Mouse (Mus musculus) lung, embryonic 15.5 days (tissue): ENCODE results near the gene Snrpa1. TPM values are rescaled to one million over a fixed set of nuclear protein-coding genes. Genes with fewer than 3 reads are reported as not detected.

Experiments used
- ATAC-seq: fragments of 200-750 bp; cut with Nextera tagmentation; 2 replicates; pipeline ENCODE4 v1.8.0; 2017; ENCODE audit warnings: moderate number of reproducible peaks, borderline replicate concordance; ENCODE audit not compliant: low FRiP score, low TSS enrichment; ENCODE audit errors: extremely low read depth
- H3K27ac ChIP-seq: fragments of 300-500 bp; sonication (generic); 2 replicates; pipeline ENCODE4 v1.5.1; 2015; ENCODE audit warnings: moderate library complexity, mild to moderate bottlenecking, inconsistent platforms
- H3K27me3 ChIP-seq: fragments of 300-500 bp; sonication (generic); 2 replicates; pipeline ENCODE4 v1.6.1; 2015; ENCODE audit warnings: inconsistent platforms
- H3K36me3 ChIP-seq: fragments of 300-500 bp; sonication (generic); 2 replicates; pipeline ENCODE4 v1.6.1; 2015; ENCODE audit warnings: inconsistent platforms
- H3K4me1 ChIP-seq: fragments of 300-500 bp; sonication (generic); 2 replicates; pipeline ENCODE4 v1.6.1; 2015; ENCODE audit warnings: inconsistent platforms
- H3K4me2 ChIP-seq: fragments of 300-500 bp; sonication (generic); 2 replicates; pipeline ENCODE4 v1.6.1; 2015; ENCODE audit warnings: inconsistent platforms, mild to moderate bottlenecking, moderate library complexity
- H3K4me3 ChIP-seq: fragments of 300-500 bp; sonication (generic); 2 replicates; pipeline ENCODE4 v1.5.1; 2015; ENCODE audit warnings: mild to moderate bottlenecking, inconsistent platforms
- H3K9ac ChIP-seq: fragments of 300-500 bp; sonication (generic); 2 replicates; pipeline ENCODE4 v1.6.1; 2015; ENCODE audit warnings: inconsistent platforms
- H3K9me3 ChIP-seq: fragments of 300-500 bp; sonication (generic); 2 replicates; pipeline ENCODE4 v1.6.1; 2016; ENCODE audit warnings: inconsistent platforms
- WGBS: fragments of 180-500 bp; shearing (Covaris S2); methylation state at CpG from one replicate; pipeline ENCODE4 v1.1.7; 2015; 5-methylcytosine and 5-hydroxymethylcytosine counted together
- polyA plus RNA-seq: library from polyadenylated mRNA; unstranded; fragments of >200 nt; fragmentation: Nextera tagmentation; extraction: Ambion mirVana; gene quantifications from 2 replicates; pipeline ENCODE4 v1.2.1, GENCODE M21; 2015

Gene Snrpa1
- polyA plus RNA-seq, 1 experiment from 2014 or later: 177 TPM

GRCm38 (mm10) chr7:66087652-66088051, 28.8 kb downstream of the Snrpa1 start:
- WGBS: 89% methylated on average over 4 of the region's 4 CpGs

DNA sequence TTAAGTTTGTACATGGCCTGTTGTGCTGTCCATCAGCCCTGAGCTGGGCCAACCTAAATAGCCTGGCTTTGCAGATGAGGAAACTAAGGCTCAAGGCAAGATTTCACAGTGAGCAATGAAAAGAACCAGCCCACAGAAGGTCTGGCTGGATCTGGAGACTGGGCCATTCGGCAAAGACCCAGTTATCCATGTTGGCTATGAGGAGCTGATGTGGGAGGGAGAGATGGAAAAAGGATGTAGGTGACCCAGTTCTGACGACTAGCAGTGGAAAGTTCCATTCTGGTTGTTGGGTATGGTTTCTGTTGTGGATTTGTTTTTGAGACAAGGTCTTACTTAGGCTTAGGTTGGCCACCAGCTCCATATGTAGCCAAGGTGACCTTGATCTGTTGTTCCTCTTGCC, 29.3 kb downstream of the Snrpa1 start:
- Histone ChIP-seq H3K9ac (no peak overlapping the region), H3K9me3 (no peaks in the 10 kb centered on the region), H3K27me3 (no peaks in the 10 kb centered on the region), H3K4me3 (no peak overlapping the region), H3K4me1 (no peaks in the 10 kb centered on the region), H3K4me2 (no peak overlapping the region), H3K27ac (no peak overlapping the region), H3K36me3 (peaks cover 90% of the 10 kb centered on the region)
- no peak for ATAC-seq
- WGBS: 83% methylated on average over 2 of the region's 2 CpGs

More at GRCm38 (mm10) chr7:66087652-66088051, 28.8 kb downstream of the Snrpa1 start:
- Histone ChIP-seq H3K9ac (no peak overlapping the region), H3K9me3 (no peaks in the 10 kb centered on the region), H3K4me2 (no peak overlapping the region), H3K4me1 (no peaks in the 10 kb centered on the region), H3K27me3 (no peaks in the 10 kb centered on the region), H3K36me3 (peaks cover 94% of the 10 kb centered on the region), H3K27ac (no peak overlapping the region), H3K4me3 (no peak overlapping the region)
- no peak for ATAC-seq

DNA sequence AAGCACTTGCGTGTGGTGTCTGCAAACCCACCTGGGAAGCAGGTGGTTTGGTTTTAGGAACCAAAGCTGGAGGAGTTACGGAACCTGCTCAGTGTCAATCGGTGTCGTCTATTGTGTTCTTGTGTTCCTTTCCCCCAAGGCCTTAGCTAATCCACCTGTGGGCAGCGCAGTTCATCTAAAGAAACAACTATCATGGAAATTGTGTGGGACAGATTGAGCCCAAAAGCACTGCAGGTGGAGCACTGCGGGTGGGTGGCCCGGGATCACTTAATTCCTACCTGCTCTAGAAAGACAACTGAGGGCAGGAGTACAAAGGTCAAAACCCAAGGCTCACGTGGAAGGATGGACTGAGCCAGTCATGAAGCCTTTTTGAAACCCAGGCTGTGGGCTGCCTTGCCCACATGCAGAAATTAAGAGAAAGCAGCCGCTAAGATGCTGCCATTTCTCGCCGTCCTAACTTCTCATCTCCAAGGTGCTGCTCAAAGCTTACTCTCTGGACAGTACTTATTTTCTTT, 31.9 kb downstream of the Snrpa1 start:
- WGBS: 88% methylated on average over 11 of the region's 11 CpGs
- Histone ChIP-seq H3K9me3 (no peaks in the 10 kb centered on the region), H3K4me2 (no peak overlapping the region), H3K27ac (no peak overlapping the region), H3K27me3 (no peaks in the 10 kb centered on the region), H3K4me3 (no peak overlapping the region), H3K9ac (no peak overlapping the region), H3K36me3 (peaks cover 64% of the 10 kb centered on the region), H3K4me1 (no peaks in the 10 kb centered on the region)
- no peak for ATAC-seq

DNA sequence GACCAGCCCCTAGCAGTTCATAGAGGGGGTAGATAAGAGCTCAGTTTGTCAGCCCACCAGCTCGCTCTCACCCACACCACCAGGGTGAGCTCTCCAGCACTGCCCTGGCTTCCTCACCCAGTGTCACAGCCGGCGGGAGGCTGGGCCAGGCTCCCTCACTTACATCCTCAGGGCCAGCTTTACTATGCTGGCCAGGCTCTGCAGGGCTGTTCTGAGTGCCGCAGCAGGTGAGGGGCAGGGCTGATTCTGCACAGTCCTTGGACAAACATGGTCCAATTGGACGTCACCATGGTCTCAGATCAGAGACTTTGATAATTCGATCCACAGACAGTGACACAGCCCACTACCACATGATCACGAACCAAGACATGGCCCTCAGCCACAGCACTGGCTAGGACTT, 32.8 kb downstream of the Snrpa1 start:
- H3K4me1 ChIP-seq: no peaks in the 10 kb centered on the region
- no peak overlapping the region for H3K4me2 ChIP-seq
- H3K9ac ChIP-seq: no peak overlapping the region
- 75% methylated on average over 7 of the region's 7 CpGs for WGBS
- no peaks in the 10 kb centered on the region for H3K27me3 ChIP-seq
- H3K36me3 ChIP-seq: peaks cover 56% of the 10 kb centered on the region
- 0 out of 2 replicates have a peak, but pooled peaks have one; percentile 27 for ATAC-seq
- H3K27ac ChIP-seq: no peak overlapping the region
- no peak overlapping the region for H3K4me3 ChIP-seq
- H3K9me3 ChIP-seq: no peaks in the 10 kb centered on the region

- Histone ChIP-seq H3K9ac (no peak overlapping the region), H3K4me3 (no peak overlapping the region), H3K4me2 (no peak overlapping the region), H3K4me1 (no peaks in the 10 kb centered on the region), H3K27me3 (no peaks in the 10 kb centered on the region), H3K27ac (no peak overlapping the region), H3K9me3 (no peaks in the 10 kb centered on the region), H3K36me3 (peaks cover 46% of the 10 kb centered on the region)
- 86% methylated on average over 8 of the region's 8 CpGs for WGBS
- no peak for ATAC-seq
Observed at GRCm38 (mm10) chr7:66092656-66093055, 33.9 kb downstream of the Snrpa1 start.

DNA sequence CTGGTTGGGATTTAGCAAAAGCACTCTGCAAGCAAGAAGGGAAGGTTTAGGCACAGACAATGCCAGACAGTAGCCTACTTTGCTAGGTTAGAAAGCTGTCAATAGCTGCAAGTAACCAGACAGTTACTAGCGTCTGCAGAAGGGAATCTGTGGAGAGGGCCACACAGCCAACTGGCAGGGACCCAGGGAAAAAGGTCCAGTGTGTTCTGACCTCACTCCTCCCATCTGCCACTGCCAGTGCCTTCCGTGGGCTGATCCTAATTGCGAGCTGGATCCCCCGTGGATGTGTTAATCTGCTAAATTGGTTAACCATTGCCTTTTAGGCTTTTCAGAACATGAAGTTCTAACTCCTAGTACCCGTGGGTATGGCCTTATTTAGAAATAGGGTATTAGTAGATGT, 35.3 kb downstream of the Snrpa1 start:
- no peak overlapping the region for H3K4me2 ChIP-seq
- no peak for ATAC-seq
- H3K4me1 ChIP-seq: no peaks in the 10 kb centered on the region
- H3K9ac ChIP-seq: no peak overlapping the region
- peaks cover 32% of the 10 kb centered on the region for H3K36me3 ChIP-seq
- H3K27ac ChIP-seq: no peak overlapping the region
- no peaks in the 10 kb centered on the region for H3K27me3 ChIP-seq
- H3K4me3 ChIP-seq: no peak overlapping the region
- H3K9me3 ChIP-seq: no peaks in the 10 kb centered on the region
- WGBS: 64% methylated on average over 5 of the region's 5 CpGs

DNA sequence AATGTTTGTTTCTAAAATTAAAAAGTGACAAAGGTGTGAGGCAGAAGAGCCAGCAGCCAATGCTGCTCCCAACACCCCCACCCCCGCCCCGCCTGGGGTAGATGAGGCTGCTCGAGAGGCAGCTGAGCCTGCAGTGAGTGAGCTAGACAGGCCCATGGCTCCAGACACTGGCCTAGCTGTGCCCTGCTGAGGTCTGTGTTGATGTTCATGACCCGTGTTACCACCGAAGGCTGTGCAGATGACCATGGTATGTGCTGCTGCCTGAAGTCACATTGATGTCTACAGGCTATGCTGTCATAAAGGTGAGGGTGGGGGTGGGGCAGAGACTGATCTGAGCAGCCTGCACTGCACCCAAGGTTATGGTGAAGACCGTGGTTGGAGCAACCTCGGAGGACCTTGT, 40.0 kb downstream of the Snrpa1 start:
- WGBS: 70% methylated on average over 7 of the region's 7 CpGs
- Histone ChIP-seq H3K9ac (no peak overlapping the region), H3K36me3 (no peaks in the 10 kb centered on the region), H3K27ac (no peak overlapping the region), H3K4me1 (no peaks in the 10 kb centered on the region), H3K4me3 (no peak overlapping the region), H3K9me3 (no peaks in the 10 kb centered on the region), H3K4me2 (no peak overlapping the region), H3K27me3 (peaks cover 6% of the 10 kb centered on the region; the same call in 1 of the 2 replicates)
- no peak for ATAC-seq

DNA sequence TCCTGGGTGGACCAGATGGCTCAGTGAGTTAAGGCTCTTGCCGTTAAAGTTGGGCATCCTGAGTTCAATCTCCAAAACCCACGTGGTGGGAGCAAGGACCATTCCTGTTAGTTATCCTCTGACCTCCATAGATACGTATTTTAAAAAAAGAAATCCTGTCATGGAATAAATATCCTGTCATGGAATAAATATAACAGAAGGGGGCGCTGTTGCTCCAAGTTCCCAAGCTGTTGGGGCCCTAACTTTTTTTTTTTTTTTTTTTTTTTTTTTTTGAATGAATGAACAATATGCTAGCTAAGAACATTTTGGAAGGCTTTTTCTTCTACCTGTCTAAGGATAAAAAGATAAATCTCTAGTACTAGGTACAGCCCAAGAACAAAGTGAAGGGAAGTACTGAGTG, 43.1 kb downstream of the Snrpa1 start:
- no peak for ATAC-seq
- 3% methylated on average over 4 of the region's 4 CpGs for WGBS
- H3K36me3 ChIP-seq: no peaks in the 10 kb centered on the region
- no peak overlapping the region for H3K27ac ChIP-seq
- no peak overlapping the region for H3K9ac ChIP-seq
- peaks cover 15% of the 10 kb centered on the region for H3K4me1 ChIP-seq
- H3K4me2 ChIP-seq: no peak overlapping the region
- H3K9me3 ChIP-seq: no peaks in the 10 kb centered on the region
- no peak overlapping the region for H3K4me3 ChIP-seq
- H3K27me3 ChIP-seq: peaks cover 6% of the 10 kb centered on the region; the same call in 1 of the 2 replicates

DNA sequence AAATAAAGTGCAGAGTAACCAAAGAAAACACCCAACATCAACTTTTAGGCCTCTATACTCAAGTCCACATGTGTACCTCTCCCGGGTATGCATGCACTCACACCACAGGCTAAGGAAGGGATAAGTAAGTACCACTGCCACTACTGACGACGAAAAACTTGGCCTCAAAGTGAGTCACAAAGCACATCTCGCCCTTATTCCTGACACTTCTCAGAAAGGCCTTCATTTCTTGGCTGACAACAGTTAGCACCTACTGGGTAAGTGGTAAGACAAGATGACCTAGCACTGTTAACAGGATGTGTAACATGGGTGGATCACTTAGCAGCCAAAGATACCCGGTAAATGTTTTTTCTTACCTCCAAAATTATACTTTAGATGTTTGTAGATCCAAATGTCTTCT, 45.7 kb downstream of the Snrpa1 start:
- peaks cover 33% of the 10 kb centered on the region for H3K4me1 ChIP-seq
- peaks cover 6% of the 10 kb centered on the region; the same call in 1 of the 2 replicates for H3K27me3 ChIP-seq
- no peak overlapping the region for H3K9ac ChIP-seq
- H3K4me2 ChIP-seq: no peak overlapping the region
- WGBS: 82% methylated on average over 5 of the region's 5 CpGs
- H3K9me3 ChIP-seq: no peaks in the 10 kb centered on the region
- ATAC-seq: no peak
- H3K36me3 ChIP-seq: no peaks in the 10 kb centered on the region
- H3K4me3 ChIP-seq: no peak overlapping the region
- no peak overlapping the region for H3K27ac ChIP-seq

GRCm38 (mm10) chr7:66105771-66106170, 47.0 kb downstream of the Snrpa1 start:
- H3K36me3 ChIP-seq: no peaks in the 10 kb centered on the region
- ATAC-seq: no peak
- H3K9me3 ChIP-seq: no peaks in the 10 kb centered on the region
- 26% methylated on average over 4 of the region's 4 CpGs for WGBS
- no peak overlapping the region for H3K27ac ChIP-seq
- H3K9ac ChIP-seq: no peak overlapping the region
- no peak overlapping the region for H3K4me3 ChIP-seq
- H3K4me1 ChIP-seq: peaks cover 33% of the 10 kb centered on the region
- H3K4me2 ChIP-seq: no peak overlapping the region
- H3K27me3 ChIP-seq: peaks cover 3% of the 10 kb centered on the region; the same call in 1 of the 2 replicates

- H3K4me1 ChIP-seq: peaks cover 39% of the 10 kb centered on the region
- 0 out of 2 replicates have a peak overlapping the region, but pooled peaks have one; percentile 10 for H3K9ac ChIP-seq
- H3K27me3 ChIP-seq: no peaks in the 10 kb centered on the region
- 38% methylated on average over 7 of the region's 7 CpGs for WGBS
- no peak for ATAC-seq
- H3K4me2 ChIP-seq: peak overlapping the region; percentile 23; the same call in 1 of the 2 replicates
- H3K27ac ChIP-seq: peak overlapping the region; percentile 57
- no peaks in the 10 kb centered on the region for H3K36me3 ChIP-seq
- no peaks in the 10 kb centered on the region for H3K9me3 ChIP-seq
- no peak overlapping the region for H3K4me3 ChIP-seq
Observed at GRCm38 (mm10) chr7:66106581-66107056, 47.8 kb downstream of the Snrpa1 start.

DNA sequence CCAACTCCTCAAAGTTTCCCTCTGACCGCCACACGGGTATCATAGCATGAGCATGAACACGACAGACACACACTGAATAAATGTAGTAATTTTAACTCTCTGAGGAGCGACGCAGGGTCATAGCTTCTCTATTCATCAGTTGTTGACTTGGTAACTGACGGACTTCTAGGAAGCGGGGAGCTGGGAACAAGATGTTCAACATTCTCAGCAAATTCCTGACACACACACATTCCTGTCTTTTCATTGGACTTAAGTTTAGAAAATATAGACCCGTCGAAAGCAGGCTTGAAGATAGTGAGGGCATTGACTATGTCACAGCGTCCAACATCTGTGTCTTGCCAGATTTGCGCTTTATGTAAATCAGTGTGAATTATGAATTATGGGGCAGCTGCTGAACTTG, 48.4 kb downstream of the Snrpa1 start:
- H3K27me3 ChIP-seq: no peaks in the 10 kb centered on the region
- H3K9ac ChIP-seq: no peak overlapping the region
- H3K4me1 ChIP-seq: peaks cover 44% of the 10 kb centered on the region
- ATAC-seq: no peak
- no peaks in the 10 kb centered on the region for H3K9me3 ChIP-seq
- no peak overlapping the region for H3K4me3 ChIP-seq
- 46% methylated on average over 11 of the region's 11 CpGs for WGBS
- H3K36me3 ChIP-seq: no peaks in the 10 kb centered on the region
- no peak overlapping the region for H3K27ac ChIP-seq
- H3K4me2 ChIP-seq: peak overlapping the region; percentile 23; the same call in 1 of the 2 replicates
